Comparison of ENCODE assay signal across 8 mouse cellular contexts in the genomic region with DNA sequence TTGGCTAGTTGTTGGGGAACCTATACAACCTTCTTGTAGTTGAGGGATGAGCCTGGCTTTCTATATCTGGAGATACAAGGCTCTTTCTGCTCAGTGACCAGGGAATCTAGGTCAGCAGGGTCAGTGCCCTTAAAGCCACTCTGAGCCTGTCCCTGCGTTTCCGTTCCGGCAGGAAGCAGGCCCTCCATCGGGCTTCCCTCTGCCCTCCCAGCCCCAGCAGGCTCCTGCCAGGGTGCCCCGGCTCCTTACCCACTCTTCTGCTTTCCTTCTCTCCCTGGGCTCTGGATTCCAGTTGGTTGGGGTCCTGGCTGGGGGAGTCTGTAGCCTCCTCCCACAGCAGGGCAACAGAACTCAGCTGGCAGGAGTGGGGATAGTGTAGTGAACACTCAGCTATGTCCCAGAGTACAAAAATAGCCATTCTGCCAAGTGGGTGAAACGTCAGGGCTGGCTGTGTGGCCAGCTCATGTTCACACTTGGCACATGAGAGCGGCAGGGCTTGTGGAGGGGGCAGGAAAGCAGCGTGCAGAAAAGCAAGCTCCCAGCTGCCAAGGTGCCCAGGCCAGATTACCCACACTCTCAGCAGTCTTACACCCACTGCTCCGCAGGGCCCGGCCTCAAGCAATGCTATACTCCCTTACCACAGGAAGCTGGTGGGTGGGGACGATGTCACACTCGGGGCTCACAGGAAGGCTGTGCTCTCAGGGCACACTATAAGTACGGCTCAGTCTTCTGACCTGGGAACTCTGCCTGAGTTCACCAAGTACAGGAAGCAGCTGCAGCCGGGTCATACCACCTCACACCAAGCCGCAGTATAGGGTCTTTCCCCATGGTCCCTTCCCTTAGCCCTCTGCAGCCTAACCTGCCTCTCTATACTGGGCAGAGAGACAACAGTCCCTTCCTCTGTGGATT. TPM values are rescaled to one million over a fixed set of nuclear protein-coding genes. Genes with fewer than 3 reads are reported as not detected.
DNase-seq lines count a peak whose midpoint lies in the region; ATAC-seq and TF ChIP-seq lines count a peak whose summit lies in the region.

No protein-coding gene starts in this region.

- TF ChIP-seq CTCF in bone marrow, adult 2 months (IDR thresholded peaks at IDR 0.05; ENCODE audit: control insufficient read depth, insufficient read depth, low read length): no peak

- peak overlapping the region; percentile 71 for H3K9ac ChIP-seq in heart, embryonic 16.5 days (ENCODE audit: low read length)
- H3K9ac ChIP-seq in liver, embryonic 12.5 days: no peak overlapping the region
- no peak overlapping the region for H3K9ac ChIP-seq in neural tube, embryonic 14.5 days (replicated peaks; ENCODE audit: low read depth, low read length)

- ATAC-seq in erythroid progenitor cell, adult 5-6 weeks (replicated peaks; ENCODE audit: low FRiP score, poor library complexity, severe bottlenecking): peak; percentile 18; the same call in 1 of the 2 replicates
- peak; percentile 87 for ATAC-seq in heart, embryonic 16.5 days (replicated peaks; ENCODE audit: extremely low read depth, insufficient read depth, low FRiP score)
- ATAC-seq in liver, embryonic 12.5 days: peak; percentile 73
- ATAC-seq in neural tube, embryonic 14.5 days (ENCODE audit: low read depth): peak; percentile 39; the same call in 1 of the 2 replicates

- H3K4me3 ChIP-seq in bone marrow, adult 2 months (replicated peaks; ENCODE audit: control insufficient read depth, low read depth, low read length): peak overlapping the region; percentile 47
- H3K4me3 ChIP-seq in heart, embryonic 16.5 days (ENCODE audit: low read length): peak overlapping the region; percentile 45
- H3K4me3 ChIP-seq in liver, embryonic 12.5 days: no peak overlapping the region
- H3K4me3 ChIP-seq in neural tube, embryonic 14.5 days (ENCODE audit: low read depth, low read length): no peak overlapping the region

- 2% methylated on average over 15 of the region's 15 CpGs for WGBS in bone marrow, adult 2 months
- WGBS in heart, embryonic 16.5 days: 27% methylated on average over 15 of the region's 15 CpGs
- 23% methylated on average over 15 of the region's 15 CpGs for WGBS in liver, embryonic 12.5 days (ENCODE audit: insufficient replicate concordance)
- 80% methylated on average over 15 of the region's 15 CpGs for WGBS in neural tube, embryonic 14.5 days

- peaks cover 1% of the 10 kb centered on the region; the same call in 1 of the 2 replicates for H3K4me1 ChIP-seq in bone marrow, adult 2 months (ENCODE audit: control insufficient read depth, insufficient read depth, low read length)
- H3K4me1 ChIP-seq in heart, embryonic 16.5 days (ENCODE audit: control insufficient read depth, insufficient read depth, low read length): peaks cover 32% of the 10 kb centered on the region
- H3K4me1 ChIP-seq in liver, embryonic 12.5 days: peaks cover 30% of the 10 kb centered on the region
- no peaks in the 10 kb centered on the region for H3K4me1 ChIP-seq in neural tube, embryonic 14.5 days (ENCODE audit: control insufficient read depth, insufficient read depth, low read length)

- no peaks in the 10 kb centered on the region for H3K36me3 ChIP-seq in heart, embryonic 16.5 days (ENCODE audit: control insufficient read depth, insufficient read depth)
- no peaks in the 10 kb centered on the region for H3K36me3 ChIP-seq in liver, embryonic 12.5 days
- H3K36me3 ChIP-seq in neural tube, embryonic 14.5 days (ENCODE audit: control insufficient read depth, insufficient read depth, low read length): no peaks in the 10 kb centered on the region

- H3K27ac ChIP-seq in bone marrow, adult 2 months (ENCODE audit: control insufficient read depth, insufficient read depth, low read depth, low read length, poor library complexity): peak overlapping the region; percentile 89
- H3K27ac ChIP-seq in heart, embryonic 16.5 days (ENCODE audit: low read length): peak overlapping the region; percentile 98
- peak overlapping the region; percentile 39; the same call in 1 of the 2 replicates for H3K27ac ChIP-seq in liver, embryonic 12.5 days
- peak overlapping the region; percentile 22 for H3K27ac ChIP-seq in neural tube, embryonic 14.5 days (ENCODE audit: low read depth, low read length)

- H3K9me3 ChIP-seq in heart, embryonic 16.5 days (replicated peaks; ENCODE audit: control insufficient read depth, low read length): no peaks in the 10 kb centered on the region
- no peaks in the 10 kb centered on the region for H3K9me3 ChIP-seq in liver, embryonic 12.5 days (replicated peaks)
- H3K9me3 ChIP-seq in neural tube, embryonic 14.5 days (ENCODE audit: control insufficient read depth, low read length): no peaks in the 10 kb centered on the region

- peak; percentile 95 for DNase-seq in CD4-positive helper T cell, adult 2 months (ENCODE audit: low read depth, low spot score)
- peak; percentile 79 to 93 for DNase-seq in kidney, postnatal 25 days
- DNase-seq in thymus, adult 18-20 months: peak; percentile 90 to 95

- peak overlapping the region; percentile 65 for H3K4me2 ChIP-seq in heart, embryonic 16.5 days (ENCODE audit: low read depth, low read length)
- H3K4me2 ChIP-seq in liver, embryonic 12.5 days: peak overlapping the region; percentile 15; the same call in 1 of the 2 replicates
- H3K4me2 ChIP-seq in neural tube, embryonic 14.5 days (ENCODE audit: low read depth, low read length): no peak overlapping the region

- TF ChIP-seq POLR2A in bone marrow, adult 2 months (IDR thresholded peaks at IDR 0.05; ENCODE audit: borderline replicate concordance, control insufficient read depth, low read depth, low read length): peak; percentile 91

- H3K27me3 ChIP-seq in heart, embryonic 16.5 days (ENCODE audit: control insufficient read depth, insufficient read depth, low read length): no peaks in the 10 kb centered on the region
- no peaks in the 10 kb centered on the region for H3K27me3 ChIP-seq in liver, embryonic 12.5 days (replicated peaks)
- no peaks in the 10 kb centered on the region for H3K27me3 ChIP-seq in neural tube, embryonic 14.5 days (ENCODE audit: control insufficient read depth, insufficient read depth, low read length)

RNA-seq across cellular contexts. Expression of a gene that starts 53.4 kb away (rescaled TPM):
- 19.5 and 31.8 TPM in 2 replicates for polyA plus RNA-seq in bone marrow, adult 2 months (2011; ENCODE audit: insufficient read depth, insufficient read length, low replicate concordance, missing spikeins)
- total RNA-seq in erythroid progenitor cell, adult 5-6 weeks (2015; ENCODE audit: low replicate concordance): 127 and 132 TPM in 2 replicates
- total RNA-seq in erythroid progenitor cell, adult 5-6 weeks (2017; ENCODE audit: low replicate concordance): 81.0 and 108 TPM in 2 replicates
- polyA plus RNA-seq in heart, embryonic 16.5 days (2015; fragmentation: Nextera tagmentation; extraction: Ambion mirVana): 7.0 and 11.9 TPM in 2 replicates
- polyA plus RNA-seq in liver, embryonic 12.5 days (2016; fragmentation: Nextera tagmentation; extraction: Ambion mirVana): 21.9 and 24.5 TPM in 2 replicates
- polyA plus RNA-seq in neural tube, embryonic 14.5 days (2014; fragmentation: Nextera tagmentation; extraction: Ambion mirVana): 28.4 and 43.2 TPM in 2 replicates

RNA-seq across cellular contexts. Expression of a gene that starts 54.5 kb away (rescaled TPM):
- 15.4 and 21.4 TPM in 2 replicates for polyA plus RNA-seq in bone marrow, adult 2 months (2011; ENCODE audit: insufficient read depth, insufficient read length, low replicate concordance, missing spikeins)
- total RNA-seq in erythroid progenitor cell, adult 5-6 weeks (2015; ENCODE audit: low replicate concordance): 16.6 and 24.7 TPM in 2 replicates
- total RNA-seq in erythroid progenitor cell, adult 5-6 weeks (2017; ENCODE audit: low replicate concordance): 10.5 and 14.0 TPM in 2 replicates
- polyA plus RNA-seq in heart, embryonic 16.5 days (2015; fragmentation: Nextera tagmentation; extraction: Ambion mirVana): 56.6 and 69.5 TPM in 2 replicates
- 25.3 and 25.7 TPM in 2 replicates for polyA plus RNA-seq in liver, embryonic 12.5 days (2016; fragmentation: Nextera tagmentation; extraction: Ambion mirVana)
- 64.4 and 89.5 TPM in 2 replicates for polyA plus RNA-seq in neural tube, embryonic 14.5 days (2014; fragmentation: Nextera tagmentation; extraction: Ambion mirVana)

Comparison
In these comparisons a context has a peak if more than half of its experiments do, and no peak if none do; other contexts are left out.
1. H3K27ac ChIP-seq: peak in every context shown above with its lines; median percentile 98 in heart, embryonic 16.5 days; 89 in bone marrow, adult 2 months; 39 in liver, embryonic 12.5 days; 22 in neural tube, embryonic 14.5 days.
2. H3K4me3 ChIP-seq: peak in bone marrow, adult 2 months (single experiment) and heart, embryonic 16.5 days (single experiment); none in liver, embryonic 12.5 days (single experiment) and neural tube, embryonic 14.5 days (single experiment).
3. ATAC-seq: peak in every context shown above with its lines; median percentile 87 in heart, embryonic 16.5 days; 73 in liver, embryonic 12.5 days; 39 in neural tube, embryonic 14.5 days; 18 in erythroid progenitor cell, adult 5-6 weeks.
4. Peak in every context shown above with its lines, with median percentiles within 50 percentile points of each other: DNase-seq.